Mouse (Mus musculus) CH12.LX (cell line): ENCODE measurements at regions not wholly inside any gene's neighbourhood (a gene's known extent, or its start where the extent isn't known, plus 50 kb on each side); places are given as distances from the start of the nearest gene placed in this dataset.

Source experiments
- CTCF ChIP-seq, 2 experiments: IDR thresholded peaks in 1 of 2; conservative IDR thresholded peaks in 1 of 2; 2 replicates each; pipeline ENCODE4 v1.5.1; 2011 to 2012; ENCODE audit warnings: low read depth in 2 of 2, low read length in 2 of 2, improper control_type of control experiment in 1 of 2, inconsistent platforms in 1 of 2, mild to moderate bottlenecking in 1 of 2, moderate library complexity in 1 of 2
- POLR2A ChIP-seq: IDR thresholded peaks from 2 replicates; pipeline ENCODE4 v1.6.1; 2011; ENCODE audit warnings: low read depth, mild to moderate bottlenecking, improper control_type of control experiment, low read length

DNA sequence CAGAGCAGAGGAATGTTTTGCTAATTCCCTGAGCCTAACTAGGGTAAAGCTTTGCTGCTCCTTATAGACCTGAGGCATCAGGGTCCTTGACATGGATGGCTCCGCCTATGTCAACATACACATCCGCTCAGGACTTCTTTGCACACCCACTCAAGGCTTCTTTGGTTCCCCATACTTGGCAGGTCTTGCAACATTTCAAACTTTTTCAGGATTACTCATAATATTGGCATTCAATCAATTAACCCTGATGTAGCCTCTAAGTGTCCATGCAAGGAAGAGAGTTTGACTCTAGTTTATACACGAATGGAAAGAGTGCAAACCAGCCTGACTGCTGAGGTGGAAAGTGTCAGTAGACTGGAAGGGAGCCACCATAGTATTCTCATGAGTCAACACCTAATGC lies 93.2 kb upstream of the Slc25a13 start:
- no peak for TF ChIP-seq POLR2A
- TF ChIP-seq CTCF (conservative IDR thresholded peaks at IDR 0.05 in 1 of 2, IDR thresholded peaks at IDR 0.05 in 1 of 2; ENCODE audit: low read depth in 2 of 2, low read length in 2 of 2), result no peak
